Mouse (Mus musculus): ENCODE results near the gene Krt14. TPM values are rescaled to one million over a fixed set of nuclear protein-coding genes. Genes with fewer than 3 reads are reported as not detected.

The Krt14 gene
- total RNA-seq (2023): not detected

GRCm38 (mm10) chr11:100207498-100207897, at the start of gene Krt14:
Krt14 (minus strand) TSS chr11:100207548.

GRCm38 (mm10) chr11:100248852-100249465, 41.6 kb upstream of the Krt14 start, which contains the start of gene Krt16:
Krt16 (minus strand) TSS chr11:100248902.

GRCm38 (mm10) chr11:100192992-100193391, 14.4 kb downstream of the Krt14 start, which contains the start of gene Krt9:
Krt9 (minus strand) TSS chr11:100193246.

Other genes starting within 250 kb of the Krt14 start
- gene Krtap29-1, start 228.5 kb downstream of the Krt14 start, total RNA-seq (2023): not detected
- not detected for gene Krtap16-1, start 221.0 kb downstream of the Krt14 start, total RNA-seq (2023)
- not detected for gene Krtap17-1, start 213.6 kb downstream of the Krt14 start, total RNA-seq (2023)
- not detected for gene Krt33a, start 191.3 kb downstream of the Krt14 start, total RNA-seq (2023)
- not detected for gene Krt33b, start 177.7 kb downstream of the Krt14 start, total RNA-seq (2023)
- not detected for gene Krt34, start 166.0 kb downstream of the Krt14 start, total RNA-seq (2023)
- gene Krt31, start 157.0 kb downstream of the Krt14 start, total RNA-seq (2023): not detected
- gene Krt32, start 119.3 kb downstream of the Krt14 start, total RNA-seq (2023): not detected
- not detected for gene Krt35, start 111.3 kb downstream of the Krt14 start, total RNA-seq (2023)
- not detected for gene Krt36, start 101.9 kb downstream of the Krt14 start, total RNA-seq (2023)
- gene Krt13, start 86.0 kb downstream of the Krt14 start, total RNA-seq (2023): not detected
- gene Krt15, start 71.6 kb downstream of the Krt14 start, total RNA-seq (2023): not detected
- not detected for gene Krt19, start 58.9 kb downstream of the Krt14 start, total RNA-seq (2023)
- not detected for gene Krt9, start 14.3 kb downstream of the Krt14 start, total RNA-seq (2023)
- not detected for gene Krt16, start 41.4 kb upstream of the Krt14 start, total RNA-seq (2023)
- not detected for gene Krt17, start 53.5 kb upstream of the Krt14 start, total RNA-seq (2023)
- not detected for gene Krt42, start 62.3 kb upstream of the Krt14 start, total RNA-seq (2023)
- gene Eif1, start 112.3 kb upstream of the Krt14 start, total RNA-seq (2023): 1,000 to 10,000 TPM; 2,152 to 2,177 TPM
- not detected for gene Gast, start 126.9 kb upstream of the Krt14 start, total RNA-seq (2023)
- under 1 TPM; 0.44 to 0.92 TPM for gene Hap1, start 148.6 kb upstream of the Krt14 start, total RNA-seq (2023)
- 10 to 100 TPM in 1 of 2 experiments, 1 to 10 TPM in 1; 8.0 to 10.7 TPM for gene Jup, start 190.2 kb upstream of the Krt14 start, total RNA-seq (2023)
- gene P3h4, start 207.3 kb upstream of the Krt14 start, total RNA-seq (2023): under 1 TPM; 0.50 to 0.73 TPM
- gene Fkbp10, start 208.1 kb upstream of the Krt14 start, total RNA-seq (2023): not detected
- gene Nt5c3b, start 234.3 kb upstream of the Krt14 start, total RNA-seq (2023): 100 to 1,000 TPM; 119 to 122 TPM
- 1 to 10 TPM; 2.2 to 2.5 TPM for gene Klhl10, start 234.4 kb upstream of the Krt14 start, total RNA-seq (2023)